Mouse (Mus musculus) liver, postnatal 0 days (tissue): ENCODE data around the gene Set. TPM values are rescaled to one million over a fixed set of nuclear protein-coding genes. Genes with fewer than 3 reads are reported as not detected.

Experiments used
- ATAC-seq: fragments of 200-750 bp; cut with Nextera tagmentation; 2 replicates; pipeline ENCODE4 v1.8.0; 2017; ENCODE audit warnings: mild to moderate bottlenecking, moderate library complexity
- DNase-seq: peaks from one replicate; pipeline ENCODE4 v3.0.0-alpha.2; 2016
- H3K27ac ChIP-seq: fragments of 300-500 bp; sonication (generic); 2 replicates; pipeline ENCODE4 v1.5.1; 2014; ENCODE audit warnings: antibody characterized with exemption, moderate library complexity, mild to moderate bottlenecking, low read depth
- H3K27me3 ChIP-seq: fragments of 300-500 bp; sonication (generic); 2 replicates; pipeline ENCODE4 v1.6.1; 2014; ENCODE audit warnings: low read length, control low read depth, mixed read lengths; ENCODE audit not compliant: insufficient read depth
- H3K36me3 ChIP-seq: fragments of 300-500 bp; sonication (generic); replicated peaks from 2 replicates; pipeline ENCODE4 v1.6.1; 2014; ENCODE audit warnings: mild to moderate bottlenecking, control low read depth, low read length, moderate library complexity, mixed read lengths; ENCODE audit not compliant: insufficient read depth
- H3K4me1 ChIP-seq: fragments of 300-500 bp; sonication (generic); 2 replicates; pipeline ENCODE4 v1.6.1; 2014; ENCODE audit warnings: antibody characterized with exemption, mild to moderate bottlenecking, control low read depth; ENCODE audit not compliant: insufficient read depth
- H3K4me2 ChIP-seq: fragments of 300-500 bp; sonication (generic); 2 replicates; pipeline ENCODE4 v1.6.1; 2014; ENCODE audit warnings: low read depth, mild to moderate bottlenecking, low read length, moderate library complexity, mixed read lengths
- H3K4me3 ChIP-seq: fragments of 300-500 bp; sonication (generic); 2 replicates; pipeline ENCODE4 v1.5.1; 2014; ENCODE audit warnings: low read depth, low read length
- H3K9ac ChIP-seq: fragments of 300-500 bp; sonication (generic); replicated peaks from 2 replicates; pipeline ENCODE4 v1.6.1; 2014; ENCODE audit warnings: mild to moderate bottlenecking, moderate library complexity
- H3K9me3 ChIP-seq: fragments of 300-500 bp; sonication (generic); 2 replicates; pipeline ENCODE4 v1.6.1; 2016; ENCODE audit warnings: mild to moderate bottlenecking, control low read depth, low read length, mixed read lengths
- CTCF ChIP-seq: sonication (generic); IDR thresholded peaks from 2 replicates; pipeline ENCODE4 v1.5.1; 2016; ENCODE audit warnings: antibody characterized with exemption, low read depth
- EP300 ChIP-seq: IDR thresholded peaks from 2 replicates; pipeline ENCODE4 v1.6.1; 2016; ENCODE audit warnings: antibody characterized with exemption, low read depth, mild to moderate bottlenecking
- WGBS: fragments of 180-500 bp; shearing (Covaris S2); extraction: QIAGEN DNeasy Blood & Tissue Kit; methylation state at CpG from one replicate; pipeline ENCODE4 v1.1.7; 2014; ENCODE audit not compliant: insufficient replicate concordance; 5-methylcytosine and 5-hydroxymethylcytosine counted together
- polyA plus RNA-seq: library from polyadenylated mRNA; unstranded; fragments of >200 nt; fragmentation: Nextera tagmentation; extraction: Ambion mirVana; gene quantifications from 2 replicates; pipeline ENCODE4 v1.2.1, GENCODE M21; 2015

Set gene
- polyA plus RNA-seq, 1 experiment from 2014 or later, result 115 TPM

DNA sequence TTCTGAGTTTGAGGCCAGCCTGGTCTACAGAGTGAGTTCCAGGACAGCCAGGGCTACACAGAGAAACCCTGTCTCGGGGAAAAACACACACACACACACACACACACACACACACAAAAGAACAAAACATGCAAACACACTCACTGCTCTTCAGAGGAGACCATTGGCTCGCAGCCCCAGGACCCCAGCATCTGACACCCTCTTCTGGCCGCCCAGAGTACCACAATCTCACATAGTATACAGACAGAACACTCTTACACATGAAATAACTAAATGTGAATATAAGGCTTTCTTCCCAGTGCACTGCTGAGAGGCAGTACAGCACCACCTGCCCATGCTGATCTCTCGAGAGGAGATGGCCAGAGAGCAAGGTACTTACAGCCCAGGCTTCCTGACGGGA is 12.6 kb upstream of the Set start:
- no peaks in the 10 kb centered on the region for H3K9me3 ChIP-seq
- ATAC-seq (no peak), DNase-seq (no peak)
- no peak overlapping the region for H3K9ac ChIP-seq
- H3K4me1 ChIP-seq, result peaks cover 9% of the 10 kb centered on the region
- H3K27ac ChIP-seq, result no peak overlapping the region
- no peak for TF ChIP-seq CTCF
- no peak for TF ChIP-seq EP300
- no peaks in the 10 kb centered on the region for H3K36me3 ChIP-seq
- H3K27me3 ChIP-seq, result no peaks in the 10 kb centered on the region
- 82% methylated on average over 5 of the region's 5 CpGs for whole genome bisulfite sequencing
- no peak overlapping the region for H3K4me2 ChIP-seq
- no peak overlapping the region for H3K4me3 ChIP-seq

DNA sequence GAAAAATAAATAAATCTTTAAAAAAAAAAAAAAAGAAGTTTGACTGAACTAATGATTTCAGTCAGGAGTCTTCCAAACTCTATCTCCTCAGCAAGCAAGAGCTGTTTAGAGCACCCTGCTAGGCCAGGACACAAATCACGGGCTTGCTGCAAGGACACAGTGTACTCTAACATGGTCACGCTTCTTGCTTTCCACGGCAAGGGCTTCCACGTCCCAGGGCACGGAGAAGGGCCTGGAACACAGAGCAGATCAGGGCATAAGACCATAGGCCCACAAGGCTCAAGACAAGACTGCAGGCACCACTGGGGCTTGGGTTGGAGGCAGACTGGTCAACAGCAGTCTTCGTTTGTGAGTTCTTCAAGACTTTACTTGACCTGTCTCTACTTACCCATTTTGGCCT is 10.1 kb upstream of the Set start:
- DNase-seq (no peak), ATAC-seq (no peak)
- Histone ChIP-seq H3K4me1 (peaks cover 9% of the 10 kb centered on the region), H3K27me3 (no peaks in the 10 kb centered on the region), H3K27ac (no peak overlapping the region), H3K36me3 (no peaks in the 10 kb centered on the region), H3K9me3 (no peaks in the 10 kb centered on the region), H3K4me2 (no peak overlapping the region), H3K4me3 (no peak overlapping the region), H3K9ac (no peak overlapping the region)
- WGBS, result 91% methylated on average over 6 of the region's 6 CpGs
- TF ChIP-seq EP300, result no peak
- no peak for TF ChIP-seq CTCF

DNA sequence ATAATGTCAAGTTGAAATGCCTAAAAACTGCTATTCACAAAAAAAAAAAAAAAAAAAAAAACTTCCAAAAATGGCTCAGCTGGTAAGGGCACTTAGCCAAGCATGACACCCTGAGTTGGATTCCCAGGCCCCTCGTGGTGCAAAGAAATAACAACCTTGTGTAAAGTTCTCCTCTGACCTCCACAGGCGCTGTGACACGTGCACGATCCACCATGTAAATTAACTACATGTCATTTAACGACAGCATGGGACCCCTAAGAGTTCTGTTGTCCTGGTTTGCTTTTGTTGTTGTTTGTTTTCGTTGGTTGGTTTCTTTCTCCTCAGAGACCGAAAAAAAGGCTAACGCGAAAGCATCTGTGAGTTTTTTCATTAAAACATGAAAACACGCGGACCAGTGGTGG is 9.1 kb upstream of the Set start:
- peak overlapping the region; percentile 96 for H3K4me2 ChIP-seq
- no peaks in the 10 kb centered on the region for H3K9me3 ChIP-seq
- H3K27ac ChIP-seq, result peak overlapping the region; percentile 92
- ATAC-seq (no peak), DNase-seq (no peak)
- H3K9ac ChIP-seq, result peak overlapping the region; percentile 72
- 39% methylated on average over 11 of the region's 11 CpGs for WGBS
- H3K36me3 ChIP-seq, result no peaks in the 10 kb centered on the region
- H3K27me3 ChIP-seq, result no peaks in the 10 kb centered on the region
- peak overlapping the region; percentile 78 for H3K4me3 ChIP-seq
- TF ChIP-seq EP300, result no peak
- no peak for TF ChIP-seq CTCF
- H3K4me1 ChIP-seq, result peaks cover 9% of the 10 kb centered on the region

DNA sequence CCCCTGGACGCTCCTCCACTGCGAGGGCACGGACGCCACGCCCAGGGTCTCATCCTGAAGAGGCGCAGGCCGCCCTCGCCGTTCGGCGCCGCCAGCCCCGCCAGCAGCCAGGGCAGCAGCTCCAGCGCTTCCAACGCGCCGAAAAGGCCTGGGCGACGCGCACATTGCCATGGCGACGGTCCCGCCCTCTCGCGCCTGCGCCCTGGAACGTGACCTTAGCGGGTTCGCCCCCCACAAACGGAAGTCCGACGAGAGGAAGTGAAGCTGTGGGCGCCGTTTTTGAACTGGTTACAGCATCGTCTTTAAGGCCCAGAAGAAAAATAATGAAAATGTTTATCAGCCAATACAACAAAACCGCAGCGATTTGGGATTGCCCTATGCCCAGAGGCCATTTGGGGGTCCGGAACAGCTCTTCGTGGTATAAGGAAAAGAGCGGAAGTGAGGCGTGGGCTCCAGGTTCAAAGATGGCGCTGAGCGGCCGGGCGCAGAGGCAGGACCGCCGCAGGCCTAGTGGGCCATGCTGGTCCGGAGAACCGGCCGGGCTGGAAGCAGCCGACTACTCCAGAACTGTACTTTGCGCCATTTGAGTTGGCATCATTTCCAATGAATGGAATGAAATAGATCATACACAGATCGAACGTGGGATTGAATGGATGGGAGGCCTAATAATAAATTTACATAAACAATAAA is 8.3 kb upstream of the Set start, which contains the start of gene Wdr34:
Gene Wdr34 (minus strand): TSS at position 183 of the 690 bp plus-strand sequence.
- peak within 1 kb of the TSS; percentile 78 for H3K4me3 ChIP-seq
- H3K9ac ChIP-seq, result peak within 1 kb of the TSS; percentile 72
- TF ChIP-seq CTCF, result no peak
- peak; percentile 64 for TF ChIP-seq EP300
- peak; percentile 98 for DNase-seq
- peak; percentile 97 for ATAC-seq
- H3K4me1 ChIP-seq, result peaks cover 9% of the 10 kb centered on the region
- no peaks in the 10 kb centered on the region for H3K27me3 ChIP-seq
- H3K36me3 ChIP-seq, result no peaks in the 10 kb centered on the region
- H3K4me2 ChIP-seq, result peak within 1 kb of the TSS; percentile 96
- no peaks in the 10 kb centered on the region for H3K9me3 ChIP-seq
- WGBS, result 1% methylated on average over 51 of the region's 54 CpGs
- H3K27ac ChIP-seq, result peak within 1 kb of the TSS; percentile 92

DNA sequence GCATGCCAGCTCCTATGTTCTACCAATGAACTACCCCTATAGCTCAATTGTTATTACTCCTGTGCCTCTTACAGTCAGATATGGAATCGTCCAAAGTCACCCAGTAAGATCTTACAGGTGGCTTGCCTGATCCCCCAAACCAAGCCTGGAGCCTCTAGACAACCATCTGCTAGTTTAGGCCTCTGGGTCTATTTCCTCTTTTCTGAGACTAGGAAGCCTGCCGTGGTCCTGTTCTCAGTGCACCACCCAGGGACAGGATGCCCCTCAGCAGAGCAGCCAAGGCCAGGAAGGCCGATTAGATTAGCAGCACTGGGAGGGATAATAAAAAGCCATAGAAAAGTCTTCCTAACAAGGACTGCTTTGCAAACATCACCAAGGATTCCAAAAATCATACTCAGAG is 7.3 kb upstream of the Set start:
- H3K4me2 ChIP-seq, result no peak overlapping the region
- H3K27ac ChIP-seq, result no peak overlapping the region
- H3K9ac ChIP-seq, result no peak overlapping the region
- H3K4me3 ChIP-seq, result no peak overlapping the region
- ATAC-seq, result no peak
- peaks cover 9% of the 10 kb centered on the region for H3K4me1 ChIP-seq
- 30% methylated on average over 3 of the region's 3 CpGs for WGBS
- no peaks in the 10 kb centered on the region for H3K9me3 ChIP-seq
- TF ChIP-seq CTCF (no peak), EP300 (0 out of 2 replicates have a peak, but pooled peaks have one; percentile 29)
- H3K27me3 ChIP-seq, result no peaks in the 10 kb centered on the region; the same call in 1 of the 2 replicates
- H3K36me3 ChIP-seq, result no peaks in the 10 kb centered on the region
- no peak for DNase-seq

DNA sequence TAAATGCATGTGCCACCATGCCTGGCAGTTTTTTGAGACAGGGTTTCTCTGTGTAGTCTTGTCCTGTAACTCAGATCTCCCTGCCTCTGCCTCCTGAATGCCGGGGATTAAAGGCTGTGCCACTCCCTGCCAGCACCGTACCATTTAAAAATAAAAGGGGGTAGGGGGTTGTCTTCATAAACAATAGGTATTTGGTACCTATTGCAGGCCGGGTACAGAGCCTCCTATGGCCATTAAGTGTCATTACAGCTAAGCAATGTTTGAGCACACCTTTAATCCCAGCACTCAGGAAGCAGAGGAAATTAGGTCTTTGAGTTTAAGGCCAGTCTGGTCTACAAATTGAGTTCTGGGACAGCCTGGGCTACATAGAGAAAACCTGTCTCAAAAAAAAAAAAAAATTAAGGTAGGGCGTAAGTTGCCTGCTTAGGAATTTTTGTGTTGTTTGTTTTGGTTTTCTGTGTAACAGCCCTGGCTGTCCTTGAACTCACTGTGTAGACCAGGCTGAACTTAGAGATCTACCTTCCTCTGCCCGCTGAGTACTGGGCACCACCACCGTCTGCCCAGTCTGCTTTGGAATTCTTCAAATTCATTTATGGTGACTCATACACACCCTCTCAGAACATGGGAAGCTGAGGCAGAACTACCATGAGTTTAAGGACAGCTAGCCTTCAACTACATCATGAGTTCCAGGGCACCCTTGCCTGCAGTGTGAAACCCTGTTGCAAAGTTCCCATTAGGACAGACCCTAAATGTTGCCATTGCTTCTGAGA is 5.0 kb upstream of the Set start:
- WGBS, result 40% methylated on average over 6 of the region's 6 CpGs
- Histone ChIP-seq H3K4me1 (peaks cover 9% of the 10 kb centered on the region), H3K4me2 (no peak overlapping the region), H3K36me3 (no peaks in the 10 kb centered on the region), H3K27me3 (no peaks in the 10 kb centered on the region; the same call in 1 of the 2 replicates), H3K9me3 (no peaks in the 10 kb centered on the region), H3K9ac (no peak overlapping the region), H3K27ac (no peak overlapping the region), H3K4me3 (no peak overlapping the region)
- TF ChIP-seq CTCF, result peak; percentile 67
- no peak for TF ChIP-seq EP300
- no peak for DNase-seq
- no peak for ATAC-seq
